Mouse (Mus musculus) heart, embryonic 12.5 days (tissue): ENCODE measurements around the gene Slc25a13. TPM values are rescaled to one million over a fixed set of nuclear protein-coding genes. Genes with fewer than 3 reads are reported as not detected.
"Not testable (repeated sequence)": the region's sequence is repeated elsewhere in the genome, so short reads cannot be mapped to it uniquely, and the experiment has no call there.

ENCODE experiments used
- ATAC-seq: fragments of 200-750 bp; cut with Nextera tagmentation; 2 replicates; pipeline ENCODE4 v1.8.0; 2017; ENCODE audit warnings: moderate TSS enrichment, moderate library complexity; ENCODE audit not compliant: insufficient number of reproducible peaks, low FRiP score
- H3K27ac ChIP-seq: fragments of 300-500 bp; sonication (generic); 2 replicates; pipeline ENCODE4 v1.5.1; 2016; ENCODE audit warnings: mild to moderate bottlenecking, moderate library complexity; ENCODE audit not compliant: poor library complexity, severe bottlenecking
- H3K27me3 ChIP-seq: fragments of 300-500 bp; sonication (generic); replicated peaks from 2 replicates; pipeline ENCODE4 v1.6.1; 2016; ENCODE audit warnings: mild to moderate bottlenecking, moderate library complexity
- H3K36me3 ChIP-seq: fragments of 300-500 bp; sonication (generic); 2 replicates; pipeline ENCODE4 v1.6.1; 2016; ENCODE audit warnings: mild to moderate bottlenecking, moderate library complexity
- H3K4me1 ChIP-seq: fragments of 300-500 bp; sonication (generic); replicated peaks from 2 replicates; pipeline ENCODE4 v1.6.1; 2016; ENCODE audit warnings: mild to moderate bottlenecking
- H3K4me2 ChIP-seq: fragments of 300-500 bp; sonication (generic); 2 replicates; pipeline ENCODE4 v1.6.1; 2016; ENCODE audit warnings: mild to moderate bottlenecking, moderate library complexity
- H3K4me3 ChIP-seq: fragments of 300-500 bp; sonication (generic); 2 replicates; pipeline ENCODE4 v1.5.1; 2016; ENCODE audit warnings: mild to moderate bottlenecking
- H3K9ac ChIP-seq: fragments of 300-500 bp; sonication (generic); 2 replicates; pipeline ENCODE4 v1.6.1; 2016; ENCODE audit warnings: mild to moderate bottlenecking, moderate library complexity
- H3K9me3 ChIP-seq: fragments of 300-500 bp; sonication (generic); replicated peaks from 2 replicates; pipeline ENCODE4 v1.6.1; 2016; ENCODE audit warnings: mild to moderate bottlenecking, moderate library complexity
- WGBS: fragments of 180-500 bp; shearing (Covaris S2); methylation state at CpG from one replicate; pipeline ENCODE4 v1.1.7; 2016; 5-methylcytosine and 5-hydroxymethylcytosine counted together
- polyA plus RNA-seq: library from polyadenylated mRNA; unstranded; fragments of >200 nt; fragmentation: Nextera tagmentation; extraction: Ambion mirVana; gene quantifications from 2 replicates; pipeline ENCODE4 v1.2.1, GENCODE M21; 2016

Gene Slc25a13
- polyA plus RNA-seq, 1 experiment from 2014 or later, result 80.5 TPM

- Histone ChIP-seq H3K9ac (no peak overlapping the region), H3K27me3 (no peaks in the 10 kb centered on the region), H3K4me2 (no peak overlapping the region), H3K4me1 (peaks cover 14% of the 10 kb centered on the region), H3K36me3 (peaks cover 13% of the 10 kb centered on the region), H3K4me3 (no peak overlapping the region), H3K9me3 (peaks cover 4% of the 10 kb centered on the region; the same call in 1 of the 2 replicates), H3K27ac (no peak overlapping the region)
- no peak for ATAC-seq
- 85% methylated on average over 6 of the region's 6 CpGs for WGBS
Measured at GRCm38 (mm10) chr6:6202451-6202850, 14.5 kb downstream of the Slc25a13 start.

GRCm38 (mm10) chr6:6201977-6202376 is 15.0 kb downstream of the Slc25a13 start:
- no peaks in the 10 kb centered on the region for H3K27me3 ChIP-seq
- ATAC-seq, result no peak
- no peak overlapping the region for H3K9ac ChIP-seq
- peaks cover 8% of the 10 kb centered on the region for H3K36me3 ChIP-seq
- no peak overlapping the region for H3K4me2 ChIP-seq
- WGBS, result 86% methylated on average over 5 of the region's 5 CpGs
- no peak overlapping the region for H3K27ac ChIP-seq
- peaks cover 16% of the 10 kb centered on the region for H3K4me1 ChIP-seq
- H3K4me3 ChIP-seq, result no peak overlapping the region
- peaks cover 4% of the 10 kb centered on the region; the same call in 1 of the 2 replicates for H3K9me3 ChIP-seq

- ATAC-seq, result no peak
- Histone ChIP-seq H3K27me3 (no peaks in the 10 kb centered on the region), H3K9ac (no peak overlapping the region), H3K4me1 (peaks cover 19% of the 10 kb centered on the region), H3K36me3 (peaks cover 7% of the 10 kb centered on the region), H3K4me3 (no peak overlapping the region), H3K4me2 (no peak overlapping the region), H3K9me3 (peaks cover 4% of the 10 kb centered on the region; the same call in 1 of the 2 replicates), H3K27ac (no peak overlapping the region)
- WGBS, result 91% methylated on average over 10 of the region's 10 CpGs
Measured at GRCm38 (mm10) chr6:6199138-6199870, 17.7 kb downstream of the Slc25a13 start.

- H3K4me3 ChIP-seq, H3K9ac ChIP-seq, H3K4me2 ChIP-seq, ATAC-seq, H3K36me3 ChIP-seq, H3K27ac ChIP-seq, H3K27me3 ChIP-seq, H3K9me3 ChIP-seq: not testable (repeated sequence)
- WGBS, result 78% methylated on average over 3 of the region's 3 CpGs
- peaks cover 24% of the 10 kb centered on the region for H3K4me1 ChIP-seq
Measured at GRCm38 (mm10) chr6:6198056-6198455, 18.9 kb downstream of the Slc25a13 start.

GRCm38 (mm10) chr6:6197339-6197738 is 19.6 kb downstream of the Slc25a13 start:
- whole genome bisulfite sequencing, result 65% methylated on average over 6 of the region's 6 CpGs
- Histone ChIP-seq H3K4me2 (no peak overlapping the region), H3K4me3 (no peak overlapping the region)

GRCm38 (mm10) chr6:6196527-6196926 is 20.4 kb downstream of the Slc25a13 start:
- no peak overlapping the region for H3K4me3 ChIP-seq
- H3K9me3 ChIP-seq, result peaks cover 4% of the 10 kb centered on the region; the same call in 1 of the 2 replicates
- no peak overlapping the region for H3K9ac ChIP-seq
- no peak overlapping the region for H3K27ac ChIP-seq
- peaks cover 7% of the 10 kb centered on the region for H3K36me3 ChIP-seq
- H3K4me1 ChIP-seq, result peaks cover 24% of the 10 kb centered on the region
- no peak overlapping the region for H3K4me2 ChIP-seq
- no peaks in the 10 kb centered on the region for H3K27me3 ChIP-seq
- 87% methylated on average over 4 of the region's 4 CpGs for WGBS
- no peak for ATAC-seq

More at GRCm38 (mm10) chr6:6197339-6197738, 19.6 kb downstream of the Slc25a13 start:
- Histone ChIP-seq H3K9ac (no peak overlapping the region), H3K27ac (no peak overlapping the region), H3K4me1 (peaks cover 24% of the 10 kb centered on the region), H3K27me3 (no peaks in the 10 kb centered on the region), H3K9me3 (peaks cover 4% of the 10 kb centered on the region; the same call in 1 of the 2 replicates), H3K36me3 (peaks cover 7% of the 10 kb centered on the region)
- ATAC-seq, result no peak

- Histone ChIP-seq H3K4me1 (peaks cover 24% of the 10 kb centered on the region), H3K4me3 (no peak overlapping the region), H3K9ac (no peak overlapping the region), H3K9me3 (no peaks in the 10 kb centered on the region), H3K4me2 (no peak overlapping the region), H3K36me3 (0 out of 2 replicates have a peak, but pooled peaks cover 3% of the 10 kb centered on the region), H3K27me3 (no peaks in the 10 kb centered on the region), H3K27ac (no peak overlapping the region)
- WGBS, result 88% methylated on average over 6 of the region's 6 CpGs
- ATAC-seq, result no peak
Measured at GRCm38 (mm10) chr6:6194831-6195230, 22.1 kb downstream of the Slc25a13 start.

GRCm38 (mm10) chr6:6193906-6194305 is 23.1 kb downstream of the Slc25a13 start:
- WGBS, result 77% methylated on average over 13 of the region's 13 CpGs
- Histone ChIP-seq H3K27ac (no peak overlapping the region), H3K4me1 (peaks cover 23% of the 10 kb centered on the region), H3K9me3 (no peaks in the 10 kb centered on the region), H3K36me3 (peaks cover 6% of the 10 kb centered on the region), H3K27me3 (no peaks in the 10 kb centered on the region), H3K9ac (no peak overlapping the region), H3K4me3 (no peak overlapping the region), H3K4me2 (no peak overlapping the region)
- no peak for ATAC-seq

- no peaks in the 10 kb centered on the region for H3K9me3 ChIP-seq
- H3K4me2 ChIP-seq, result no peak overlapping the region
- WGBS, result 72% methylated on average over 7 of the region's 7 CpGs
- no peak overlapping the region for H3K4me3 ChIP-seq
- ATAC-seq, result no peak
- no peak overlapping the region for H3K9ac ChIP-seq
- no peak overlapping the region for H3K27ac ChIP-seq
- H3K27me3 ChIP-seq, result no peaks in the 10 kb centered on the region
- H3K4me1 ChIP-seq, result peaks cover 23% of the 10 kb centered on the region
- H3K36me3 ChIP-seq, result peaks cover 12% of the 10 kb centered on the region
Measured at GRCm38 (mm10) chr6:6192413-6192812, 24.6 kb downstream of the Slc25a13 start.

GRCm38 (mm10) chr6:6191596-6192337 is 25.2 kb downstream of the Slc25a13 start:
- no peaks in the 10 kb centered on the region for H3K9me3 ChIP-seq
- no peak overlapping the region for H3K27ac ChIP-seq
- no peaks in the 10 kb centered on the region for H3K27me3 ChIP-seq
- 84% methylated on average over 8 of the region's 8 CpGs for WGBS
- ATAC-seq, result no peak
- peaks cover 12% of the 10 kb centered on the region for H3K36me3 ChIP-seq
- H3K9ac ChIP-seq, result no peak overlapping the region
- no peak overlapping the region for H3K4me2 ChIP-seq
- peaks cover 26% of the 10 kb centered on the region for H3K4me1 ChIP-seq
- H3K4me3 ChIP-seq, result no peak overlapping the region

GRCm38 (mm10) chr6:6188970-6189369 is 28.0 kb downstream of the Slc25a13 start:
- peaks cover 27% of the 10 kb centered on the region for H3K4me1 ChIP-seq
- H3K36me3 ChIP-seq, result peaks cover 12% of the 10 kb centered on the region
- no peak overlapping the region for H3K4me3 ChIP-seq
- H3K4me2 ChIP-seq, result no peak overlapping the region
- WGBS, result 82% methylated on average over 6 of the region's 6 CpGs
- H3K27me3 ChIP-seq, result no peaks in the 10 kb centered on the region
- H3K9me3 ChIP-seq, result no peaks in the 10 kb centered on the region
- no peak overlapping the region for H3K9ac ChIP-seq
- no peak for ATAC-seq
- H3K27ac ChIP-seq, result no peak overlapping the region
